In genomic region chr10:51271364-51271763, GRCm38 (mm10) we compare ENCODE assay signal across 11 mouse cellular contexts.
DNase-seq lines count a peak whose midpoint lies in the region.
"Had no signal": no experiment of that assay in that cellular context is flagged by ENCODE, and none has a peak within 500 bp of the region (broad histone marks: within the 10 kb centered on the region; RNA-seq: fewer than 3 reads in every experiment).

No protein-coding gene starts in this region.

- DNase-seq in right cerebral cortex, adult 18-20 months = peak; percentile 84
- no peak for DNase-seq in right cerebral cortex, postnatal 4 days
- DNase-seq in frontal cortex, postnatal 36 days (ENCODE audit: low spot score in 2 of 2) = peak; percentile 72 to 88
- DNase-seq in left cerebral cortex, postnatal 25 days (ENCODE audit: low spot score in 2 of 2) = peak; percentile 45 to 94
- no peak for DNase-seq in urinary bladder, adult 2 months (ENCODE audit: low spot score)
- DNase-seq in gastrocnemius, postnatal 14 days = no peak
- DNase-seq in gastrocnemius, adult 18-20 months (ENCODE audit: low spot score) = no peak
- DNase-seq: cerebellum, postnatal 25 days; heart, postnatal 14 days; lung, postnatal 14 days; thymus, adult 18-20 months had no signal

- intact Hi-C loops in left cerebral cortex, postnatal 25 days (cut with DNase I) = loop anchor here (5.0 kb wide), 1 partner anchor 369 kb away; no protein-coding TSS in a partner anchor
- intact Hi-C loops in gastrocnemius, postnatal 14 days (cut with DNase I; ENCODE audit: low total_unique reads) = no loop called here

Comparison
In these comparisons a context has a peak if more than half of its experiments do, and no peak if none do; other contexts are left out.
1. DNase-seq: peak in right cerebral cortex, adult 18-20 months (single experiment), frontal cortex, postnatal 36 days (2 of 2) and left cerebral cortex, postnatal 25 days (2 of 2); none in right cerebral cortex, postnatal 4 days (single experiment), urinary bladder, adult 2 months (single experiment), gastrocnemius, postnatal 14 days (single experiment) and gastrocnemius, adult 18-20 months (single experiment).